Mouse (Mus musculus) c-Kit-positive CD71-positive TER-119-positive erythroid progenitor cells, embryonic 14.5 days (primary cell): ENCODE data around the gene Rad9a.

Experiments used
- DNase-seq: peaks from one replicate; pipeline ENCODE4 v3.0.0-alpha.2; 2013; ENCODE audit warnings: low spot score

The Rad9a gene

DNA sequence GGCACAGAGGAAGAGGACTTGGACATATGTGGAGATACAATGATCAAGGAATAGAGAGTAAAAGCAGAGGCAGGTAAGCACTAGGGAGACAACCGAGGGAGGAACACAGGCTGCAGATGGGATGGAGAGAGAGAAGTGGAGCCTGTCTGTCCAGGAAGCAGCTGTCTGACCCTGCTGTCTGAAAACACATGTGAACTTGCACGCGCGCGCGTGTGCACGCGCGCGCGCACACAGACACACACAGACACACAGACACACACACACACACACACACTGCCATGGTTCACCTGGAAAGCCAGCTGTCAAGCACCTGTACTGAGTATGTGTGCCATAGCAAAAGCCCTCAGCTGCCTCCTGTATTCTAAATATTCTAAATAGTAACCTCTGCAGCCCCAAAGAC lies 16.8 kb upstream of the Rad9a start:
- no peak for DNase-seq

DNA sequence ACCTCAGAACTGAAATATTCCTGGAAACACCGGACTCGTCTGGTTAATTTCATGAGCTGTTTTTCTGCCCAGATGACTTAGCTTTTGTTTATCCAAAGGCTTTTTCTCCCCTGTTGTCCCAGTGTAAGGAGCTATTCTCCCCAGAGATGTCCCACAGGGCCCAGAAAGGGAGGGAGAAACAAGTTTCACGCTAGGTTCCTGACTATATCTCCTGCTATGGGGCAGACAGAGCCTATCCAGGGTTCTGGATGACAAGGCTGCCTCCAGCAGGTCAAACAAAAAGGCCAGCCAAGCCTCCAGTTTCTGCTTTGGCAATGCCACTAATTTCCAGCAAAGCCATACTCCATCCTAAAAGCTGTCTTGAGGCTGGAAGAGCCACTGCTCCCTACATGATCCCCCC lies 16.4 kb upstream of the Rad9a start:
- DNase-seq: no peak

DNA sequence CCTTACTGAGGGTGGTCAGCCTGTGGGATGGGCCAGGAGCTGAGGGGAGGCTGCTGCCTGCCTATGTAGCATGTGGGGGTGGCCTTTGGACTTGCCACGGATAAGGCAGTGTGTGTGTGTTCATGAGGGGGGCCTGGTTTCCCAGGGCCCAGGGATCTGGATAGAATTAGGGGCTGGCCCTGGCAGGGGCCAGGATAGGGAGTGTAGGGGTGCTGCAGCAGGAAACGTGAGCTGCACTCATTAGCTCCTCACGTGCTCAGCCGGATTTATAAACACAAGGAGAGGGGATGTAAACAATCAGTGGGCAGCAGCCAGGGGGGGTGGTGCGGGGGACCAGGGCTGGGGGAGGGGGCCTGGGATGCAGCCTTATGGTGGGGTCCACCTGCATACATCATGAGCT lies 15.7 kb upstream of the Rad9a start:
- no peak for DNase-seq

GRCm38 (mm10) chr19:4216041-4216685 lies 14.7 kb upstream of the Rad9a start:
- no peak for DNase-seq

DNA sequence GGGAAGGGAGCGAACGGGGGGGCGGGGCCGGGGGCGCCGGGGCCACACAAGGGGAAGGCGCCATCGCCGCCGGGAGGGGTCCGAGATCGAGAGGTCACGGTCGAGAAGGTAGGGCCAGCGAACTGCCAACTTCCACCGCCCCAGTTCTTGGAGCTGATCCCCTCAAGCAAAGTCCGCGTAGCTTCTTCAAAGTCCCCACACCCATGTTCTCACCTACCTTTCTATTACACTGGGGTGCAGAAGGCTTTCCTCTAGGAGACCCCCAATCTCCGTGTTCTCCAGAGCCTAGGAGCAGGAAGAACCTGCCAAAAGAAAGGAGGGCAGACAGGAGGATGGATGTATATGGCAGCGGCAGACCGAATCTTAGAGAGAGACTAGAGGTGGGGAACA lies 14.0 kb upstream of the Rad9a start:
- DNase-seq: no peak

- DNase-seq: no peak
Observed at GRCm38 (mm10) chr19:4214771-4215450, 13.4 kb upstream of the Rad9a start.

DNA sequence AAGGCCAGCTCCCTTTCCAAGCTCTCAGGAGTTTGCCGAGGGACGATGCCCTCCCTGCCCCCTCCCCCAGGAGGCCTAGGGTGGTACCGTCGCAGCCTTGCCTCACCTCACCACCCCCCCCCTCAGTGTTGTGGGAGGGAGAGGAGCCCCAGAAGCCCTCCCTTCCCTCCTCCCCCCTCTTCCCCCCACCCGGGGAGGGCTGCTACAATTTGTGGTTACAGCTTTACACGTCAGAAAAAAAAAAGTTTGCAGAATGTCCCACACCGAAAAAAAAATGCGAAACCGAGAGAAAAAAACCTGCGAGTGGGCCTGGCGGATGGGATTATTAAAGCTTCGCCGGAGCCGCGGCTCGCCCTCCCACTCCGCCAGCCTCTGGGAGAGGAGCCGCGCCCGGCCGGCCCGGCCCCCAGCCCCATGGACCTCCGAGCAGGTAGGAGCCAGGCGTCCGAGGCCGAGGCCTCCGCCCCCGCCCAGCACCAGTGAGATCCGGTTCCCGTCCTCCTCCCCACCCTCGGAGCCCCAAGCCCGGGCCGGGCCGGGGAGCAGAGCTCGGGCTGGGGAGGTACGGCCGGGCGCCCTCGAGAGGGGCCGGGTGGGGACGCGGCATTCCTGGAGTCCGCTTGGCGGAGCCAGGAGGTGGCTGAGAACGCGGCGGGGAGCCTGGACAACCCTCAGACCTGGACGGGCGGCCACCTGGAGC lies 12.8 kb upstream of the Rad9a start, which contains the start of the genes Clcf1 and AC109138.7:
Gene Clcf1 (plus strand): TSS at position 168 of the 700 bp plus-strand sequence.
Gene AC109138.7 (plus strand): TSS at position 287 of the 700 bp plus-strand sequence.
- DNase-seq: no peak

GRCm38 (mm10) chr19:4213524-4213974 lies 12.1 kb upstream of the Rad9a start:
- no peak for DNase-seq

GRCm38 (mm10) chr19:4211891-4212588 lies 10.6 kb upstream of the Rad9a start:
- DNase-seq: no peak

DNA sequence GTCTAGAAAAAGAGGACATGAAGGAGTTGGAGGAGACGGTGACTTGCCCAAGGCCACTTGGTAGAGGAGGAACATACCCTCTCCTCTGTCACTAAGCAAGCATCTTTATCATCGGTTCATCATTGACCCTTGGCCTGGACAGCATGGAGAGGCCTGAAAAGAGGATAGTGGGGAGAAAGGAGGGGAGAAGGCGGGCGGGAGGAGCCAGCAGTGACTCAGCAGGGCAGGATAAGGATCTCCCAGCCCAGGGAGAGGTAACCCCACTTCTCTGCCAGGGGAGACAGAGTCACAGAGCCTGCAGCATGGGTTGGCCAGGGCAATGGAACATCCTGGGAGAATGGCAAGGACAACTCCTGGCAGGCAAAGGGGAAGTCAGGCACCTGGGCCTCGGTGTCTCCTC lies 7.1 kb upstream of the Rad9a start:
- DNase-seq: no peak

DNA sequence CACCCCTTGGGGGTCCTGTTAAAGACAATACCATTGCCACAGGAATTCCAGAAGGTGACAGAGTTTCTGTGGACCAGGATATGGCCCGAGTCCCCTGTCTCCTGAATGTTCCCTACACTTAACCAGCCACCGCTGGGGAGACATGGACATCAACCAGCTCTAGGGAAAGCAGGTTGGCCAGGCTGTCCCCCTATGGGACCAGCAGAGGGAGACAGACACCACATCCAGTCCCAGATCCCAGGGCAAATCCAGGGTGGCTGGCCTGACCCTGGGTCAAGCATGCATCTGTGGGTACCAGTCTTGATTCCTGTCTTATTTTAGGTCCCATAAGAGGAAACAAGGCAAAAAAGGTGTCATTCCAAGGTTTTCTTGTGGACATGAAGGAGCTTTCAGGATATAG lies 5.5 kb upstream of the Rad9a start:
- DNase-seq: peak; percentile 52

DNA sequence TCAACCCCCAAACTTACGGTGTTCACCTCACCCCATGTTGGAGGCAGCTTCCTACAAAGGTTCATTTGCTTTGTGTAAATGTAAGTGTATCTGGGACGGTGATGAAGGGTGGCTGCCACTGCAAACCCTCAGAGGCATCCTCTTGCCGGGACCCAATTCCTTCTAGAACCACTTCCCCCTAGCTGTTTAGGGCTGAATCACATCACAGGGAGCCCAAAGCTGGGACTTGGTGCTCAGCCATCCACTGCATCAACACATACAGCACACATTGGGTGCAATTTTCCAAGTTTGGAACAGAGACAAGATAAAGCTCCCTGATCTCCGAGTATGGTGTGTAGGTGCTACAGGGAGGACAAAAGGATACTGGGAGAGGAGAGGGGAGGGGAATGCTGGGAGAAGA lies 3.4 kb upstream of the Rad9a start:
- no peak for DNase-seq

GRCm38 (mm10) chr19:4203604-4204326 lies 2.3 kb upstream of the Rad9a start:
- DNase-seq: no peak

DNA sequence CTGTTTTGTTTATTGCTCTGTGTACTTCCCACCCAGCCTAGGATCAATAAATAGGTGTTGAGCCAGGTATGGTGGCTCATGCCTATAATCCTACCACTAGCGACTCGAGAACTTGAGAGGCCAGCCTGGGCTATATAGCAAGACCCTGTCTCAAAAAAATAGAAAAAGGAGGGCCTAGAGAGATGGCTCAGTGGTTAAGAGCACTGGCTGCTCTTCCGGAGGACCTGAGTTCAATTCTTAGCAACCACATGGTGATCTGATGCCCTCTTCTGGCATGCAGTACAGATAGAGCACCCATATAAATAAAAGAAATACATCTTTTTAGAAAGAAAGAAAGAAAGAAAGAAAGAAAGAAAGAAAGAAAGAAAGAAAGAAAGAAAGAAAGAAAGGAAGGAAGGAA lies 1.7 kb upstream of the Rad9a start:
- no peak for DNase-seq

- DNase-seq: no peak
Observed at GRCm38 (mm10) chr19:4202149-4202548, 687 bp upstream of the Rad9a start.

- DNase-seq: no peak
Observed at GRCm38 (mm10) chr19:4197180-4197579, 4.3 kb downstream of the Rad9a start.

GRCm38 (mm10) chr19:4196548-4196947 lies 4.9 kb downstream of the Rad9a start:
- no peak for DNase-seq

DNA sequence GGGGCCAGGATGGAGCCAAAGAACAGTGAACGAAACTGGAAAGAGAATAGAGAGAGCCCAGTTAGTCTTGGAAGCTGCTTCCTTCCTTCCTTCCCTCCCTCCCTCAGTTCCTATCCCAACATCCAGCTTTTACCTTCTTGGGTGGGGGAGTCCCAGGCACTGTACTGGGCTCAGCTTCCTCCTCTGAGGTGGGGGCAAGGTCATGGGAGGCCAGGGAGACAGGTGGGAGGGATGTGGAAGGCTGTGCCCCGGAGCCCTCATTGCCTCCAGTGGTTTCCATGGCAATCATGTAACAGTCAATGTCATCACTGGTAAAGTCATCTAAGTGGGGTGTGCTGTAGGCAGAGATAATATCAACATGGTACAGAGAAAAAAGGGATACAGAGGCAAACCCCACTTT lies 5.4 kb downstream of the Rad9a start:
- DNase-seq: no peak

GRCm38 (mm10) chr19:4194776-4195650 lies 6.4 kb downstream of the Rad9a start:
- DNase-seq: no peak

DNA sequence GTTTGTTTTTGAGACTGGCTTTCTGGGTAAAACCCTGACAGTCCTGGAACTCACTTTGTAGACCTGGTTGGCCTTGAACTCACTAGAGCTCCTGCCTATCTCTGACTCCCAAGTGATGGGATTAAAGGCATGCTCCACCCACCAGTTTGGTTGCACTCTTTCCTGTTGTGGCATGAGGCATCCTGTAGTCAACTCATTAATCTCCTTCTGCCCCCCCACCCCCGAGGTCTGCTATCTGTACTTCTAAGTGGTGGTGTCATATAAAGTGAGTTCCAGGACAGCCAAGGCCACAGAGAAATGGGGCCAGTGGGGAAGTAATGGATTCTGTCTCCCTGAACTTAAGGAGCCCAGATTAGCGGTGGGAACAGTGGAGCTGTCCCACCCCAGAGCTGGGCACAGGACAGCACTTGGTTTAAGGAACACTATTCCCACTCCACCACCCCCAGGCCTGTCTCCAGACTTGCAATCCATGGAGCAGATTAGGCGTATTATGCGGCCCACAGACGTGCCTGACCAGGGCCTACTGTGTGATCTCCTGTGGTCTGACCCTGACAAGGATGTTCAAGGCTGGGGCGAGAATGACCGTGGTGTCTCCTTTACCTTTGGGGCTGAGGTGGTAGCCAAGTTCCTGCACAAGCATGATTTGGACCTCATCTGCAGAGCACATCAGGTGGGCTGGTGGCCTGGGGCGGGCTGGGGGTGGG lies 7.3 kb downstream of the Rad9a start:
- DNase-seq: no peak
